Mouse (Mus musculus) heart, postnatal 36 days (tissue): Measurements from ENCODE around the gene Fam173b. TPM values are rescaled to one million over a fixed set of nuclear protein-coding genes. Genes with fewer than 3 reads are reported as not detected.
A peak's percentile ranks its signal among the peaks of the same experiment; 100 is the strongest.
"Not testable (repeated sequence)": the region's sequence is repeated elsewhere in the genome, so short reads cannot be mapped to it uniquely, and the experiment has no call there.

Source experiments
- DNase-seq, 2 experiments: peaks; one replicate each; pipeline ENCODE4 v3.0.0; 2021 to 2022
- intact Hi-C: fragments of 180-260 bp; cut with DNase I; formaldehyde crosslinking; loops from one replicate; pipeline ENCODE4 v1.15.1; 2025
- total RNA-seq, 2 experiments: library from RNA; stranded (reverse); gene quantifications; 2 replicates each; pipeline ENCODE4 v1.2.3; 2021

The Fam173b gene
- total RNA-seq = 10 to 100 TPM; 15.3 to 20.4 TPM

DNA sequence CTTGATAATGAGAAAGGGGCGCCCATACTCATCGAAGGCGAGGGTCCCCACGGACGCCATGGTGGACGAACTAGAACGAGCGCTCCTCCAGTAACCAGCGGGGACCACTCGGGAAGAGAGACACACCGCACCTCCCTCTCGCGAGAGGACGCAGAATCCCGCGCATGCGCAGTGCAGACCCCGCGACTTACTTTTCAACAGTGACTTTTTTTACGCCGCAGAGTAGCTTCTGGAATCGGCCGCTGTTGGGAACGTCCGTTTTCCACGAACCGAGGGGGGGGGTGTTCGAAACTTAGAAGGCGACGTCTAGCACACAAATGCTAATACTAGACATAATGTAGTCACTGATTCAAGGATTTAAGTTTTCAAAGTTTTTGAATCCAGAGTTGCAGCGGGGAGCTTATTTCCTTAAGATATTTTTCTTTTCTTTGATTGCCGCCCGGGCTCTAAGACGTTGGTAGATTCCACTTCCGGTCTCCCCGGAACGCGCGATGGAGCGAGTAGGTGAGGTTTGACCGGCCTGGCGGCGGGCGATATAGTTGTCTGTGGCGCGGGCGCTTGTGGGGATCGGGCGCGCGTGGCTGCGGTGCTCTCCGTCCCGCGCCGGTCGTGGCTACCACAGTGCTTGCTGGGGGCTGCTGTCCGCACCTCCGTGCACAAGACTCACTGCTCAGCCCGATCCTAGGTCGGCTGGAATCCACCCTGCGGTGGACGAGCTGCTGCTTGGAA lies at the start of gene Fam173b, which contains the start of gene Cct5:
Gene Fam173b, plus strand, starts transcription at position 207 of the 729 bp plus-strand sequence.
Gene Cct5, minus strand, starts transcription at position 159 of the 729 bp plus-strand sequence.
- intact Hi-C loops = loop anchor here (2.0 to 10.0 kb wide), 2 partner anchors 71 to 377 kb away; partner anchors contain the start of genes Dap and March6
- peak; percentile 99 to 100 for DNase-seq

DNA sequence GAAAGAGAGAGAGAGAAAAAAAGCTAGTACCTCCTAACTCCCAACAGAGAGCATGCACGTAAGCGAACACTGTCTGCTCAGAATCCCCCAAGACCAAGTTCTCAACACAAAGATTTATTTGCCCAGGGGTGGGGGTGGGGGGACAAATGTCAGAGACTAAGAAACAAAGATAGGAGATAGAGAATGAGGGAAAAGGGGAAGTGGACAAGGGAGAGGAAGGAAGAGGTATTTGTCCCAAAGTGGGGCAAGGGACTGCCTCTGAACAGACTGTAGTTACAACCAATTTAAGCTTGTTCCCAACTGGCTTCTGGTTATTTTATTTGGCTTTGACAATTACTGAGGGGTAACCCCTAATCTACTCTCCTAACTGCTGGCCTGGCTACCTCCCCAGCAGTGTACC lies 46.8 kb upstream of the Fam173b start:
- intact Hi-C loops = no loop called here
- no peak for DNase-seq

DNA sequence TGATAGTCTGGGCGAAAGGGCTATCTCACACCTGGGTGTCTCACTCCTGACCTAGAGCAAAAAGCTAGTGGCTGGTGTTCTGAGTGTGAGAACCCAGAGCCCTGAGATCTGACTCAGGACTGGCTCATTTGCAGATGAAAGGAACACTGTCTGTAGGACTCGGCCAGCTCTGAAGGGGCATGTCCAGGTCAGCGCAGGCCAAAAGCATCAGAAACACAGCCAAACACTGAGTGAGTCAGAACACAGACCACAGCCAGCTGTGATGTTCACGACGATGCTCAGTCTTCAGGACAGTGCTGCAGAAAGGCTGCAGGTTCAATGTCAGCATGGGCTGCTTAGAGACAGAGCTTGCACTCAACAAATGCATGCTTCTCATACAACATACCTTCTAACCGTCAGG lies 40.3 kb upstream of the Fam173b start:
- DNase-seq = no peak

DNA sequence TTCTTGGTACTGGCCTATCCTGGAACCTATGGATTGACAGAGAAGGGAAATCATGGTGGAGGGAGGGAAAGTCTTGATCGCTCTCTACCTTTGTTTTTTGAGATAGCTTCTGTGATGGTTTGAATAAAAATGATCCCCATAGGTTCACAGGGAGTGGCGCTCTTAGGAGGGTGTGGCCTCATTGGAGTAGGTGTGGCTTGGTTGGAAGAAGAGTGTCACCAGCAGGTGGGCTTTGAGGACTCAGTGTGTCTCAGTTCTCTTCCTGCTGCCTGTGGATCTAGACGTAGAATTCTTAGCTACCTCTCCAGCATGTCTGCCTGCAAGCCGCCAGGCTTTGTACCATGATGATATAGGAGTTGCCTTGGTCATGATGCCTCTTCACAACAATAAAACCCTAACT lies 39.7 kb upstream of the Fam173b start:
- no peak for DNase-seq
- intact Hi-C loops = no loop called here

More for the DNA sequence above, 40.3 kb upstream of the Fam173b start:
- intact Hi-C loops = no loop called here

DNA sequence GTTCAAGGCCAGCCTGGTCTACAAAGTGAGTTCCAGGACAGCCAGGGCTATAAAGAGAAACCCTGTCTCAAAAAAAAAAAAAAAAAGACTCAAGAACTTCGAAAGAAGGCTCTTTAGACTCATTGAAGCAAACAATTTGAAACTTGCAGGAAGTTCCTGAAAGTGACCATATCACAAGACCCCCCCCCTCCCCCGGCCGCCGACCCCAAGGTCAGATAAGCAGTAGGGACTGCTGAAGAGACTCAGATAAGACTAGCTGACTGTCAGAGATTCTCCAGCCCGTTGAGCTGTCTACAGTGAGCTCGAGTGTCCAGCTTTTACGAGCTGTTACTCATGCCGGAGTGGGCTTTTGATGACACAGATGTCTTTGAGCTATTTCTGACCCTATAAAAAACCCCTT lies 38.8 kb upstream of the Fam173b start:
- DNase-seq = no peak
- intact Hi-C loops = no loop called here

DNA sequence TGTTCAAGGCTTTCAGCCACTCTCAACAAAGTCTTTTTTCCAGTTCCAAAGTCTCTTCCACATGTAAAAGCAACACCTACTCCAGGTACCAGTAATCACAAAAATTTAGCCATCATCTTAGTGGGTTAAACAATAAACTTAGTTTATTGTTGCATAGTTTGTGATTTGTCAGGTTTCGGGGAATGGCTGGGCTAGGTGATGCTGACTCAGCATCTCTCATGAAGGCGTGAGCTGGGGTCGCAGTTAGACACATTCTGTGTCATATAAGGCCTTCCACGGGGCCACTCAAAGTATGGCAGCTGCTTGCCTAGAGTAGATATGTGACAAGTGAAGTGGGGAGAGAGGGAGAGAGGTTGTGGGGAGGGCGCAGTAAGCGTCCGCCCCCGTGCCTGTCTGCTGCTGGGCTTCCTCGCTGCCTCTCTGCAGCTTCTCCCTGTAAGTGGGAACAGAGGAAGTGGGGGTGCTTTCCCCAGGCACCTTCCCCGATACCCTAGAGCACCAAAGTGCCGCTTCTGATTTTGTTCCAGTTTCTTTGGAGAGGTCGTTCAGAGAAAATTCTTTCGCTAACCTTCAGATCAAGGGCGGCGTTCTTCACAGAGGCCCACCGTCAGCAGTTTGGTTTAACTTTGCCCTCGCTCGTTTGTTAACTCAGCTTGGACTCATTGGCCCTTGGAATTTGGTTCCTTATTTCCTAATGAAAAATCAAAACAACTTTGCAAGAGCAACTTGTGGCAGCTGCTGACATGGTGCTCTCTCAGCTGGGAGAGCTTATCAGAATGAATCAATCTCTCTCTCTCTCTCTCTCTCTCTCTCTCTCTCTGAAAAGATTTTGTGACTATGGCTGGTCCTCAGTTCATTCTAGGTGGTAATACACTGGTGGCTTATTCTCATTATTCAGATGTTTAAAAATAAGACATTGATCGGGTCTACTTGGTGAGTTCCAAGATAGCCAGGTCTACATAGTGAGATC lies 37.8 kb upstream of the Fam173b start:
- intact Hi-C loops = no loop called here
- DNase-seq = no peak

DNA sequence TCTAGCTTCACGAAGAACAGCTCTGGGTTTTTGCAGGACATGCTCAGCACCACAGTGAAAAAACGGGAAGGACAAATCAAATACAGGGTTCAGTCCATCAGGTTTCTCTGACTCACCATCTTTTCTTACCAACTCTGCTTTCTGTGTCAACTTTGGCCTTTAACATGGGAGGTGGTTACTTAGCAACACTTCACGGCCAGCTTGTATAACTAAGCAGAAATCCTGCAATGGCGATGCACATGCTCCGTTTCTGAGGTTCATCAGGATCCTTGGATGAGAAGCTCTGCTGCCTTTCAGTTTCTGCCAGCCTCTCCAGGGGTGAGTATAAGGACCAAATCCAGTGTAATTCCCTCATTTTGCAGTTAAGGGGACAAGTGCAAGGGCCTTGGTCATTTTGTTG lies 36.5 kb upstream of the Fam173b start, which contains the start of gene Cmbl:
Gene Cmbl, plus strand, starts transcription at position 206 of the 400 bp plus-strand sequence.
- intact Hi-C loops = loop anchor here (5.0 kb wide), 1 partner anchor 33 kb away; the partner anchor contains the start of gene March6
- no peak for DNase-seq

DNA sequence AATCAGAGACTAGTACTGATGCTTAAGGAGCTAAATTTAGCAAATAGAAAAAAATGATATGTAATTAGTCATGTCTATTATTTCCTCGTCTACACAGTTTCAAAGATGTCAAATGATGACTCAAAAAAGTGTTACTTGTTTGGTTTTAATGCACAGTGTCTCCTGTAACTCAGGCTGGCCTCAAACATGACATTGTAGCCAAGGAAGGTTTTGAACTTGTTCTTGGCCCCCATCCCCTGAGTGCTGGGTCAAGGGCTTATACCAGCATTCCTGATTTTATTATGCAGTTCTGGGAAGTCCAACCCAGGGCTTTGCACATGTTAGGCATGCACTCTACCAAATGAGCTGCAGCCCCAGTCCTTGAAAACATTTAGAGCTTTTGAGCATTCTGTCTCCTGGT lies 35.9 kb upstream of the Fam173b start:
- intact Hi-C loops = loop anchor here (5.0 kb wide), 1 partner anchor 33 kb away; the partner anchor contains the start of gene March6
- DNase-seq = no peak

DNA sequence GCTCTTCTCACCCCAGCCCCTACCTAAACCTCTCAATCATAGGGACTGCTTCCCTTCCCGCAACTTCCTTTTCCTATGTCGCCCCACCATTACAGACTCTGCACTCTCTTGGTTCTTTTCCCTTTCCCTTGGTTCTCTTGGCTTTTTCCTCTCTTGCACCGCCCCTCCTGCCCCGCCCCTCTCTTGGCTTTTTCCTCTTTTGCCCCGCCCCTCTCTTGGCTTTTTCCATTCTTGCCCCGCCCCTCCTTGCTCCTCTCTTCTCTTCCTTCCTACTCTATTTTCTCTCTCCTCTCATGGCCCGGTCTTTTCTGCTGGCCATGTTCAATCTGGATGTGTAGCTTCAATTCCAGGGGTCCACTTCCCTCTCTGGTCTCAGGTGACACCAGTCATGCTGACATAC lies 34.2 kb upstream of the Fam173b start:
- no peak for DNase-seq
- intact Hi-C loops = loop anchor here (5.0 kb wide), 1 partner anchor 35 kb away; the partner anchor contains the start of gene March6

DNA sequence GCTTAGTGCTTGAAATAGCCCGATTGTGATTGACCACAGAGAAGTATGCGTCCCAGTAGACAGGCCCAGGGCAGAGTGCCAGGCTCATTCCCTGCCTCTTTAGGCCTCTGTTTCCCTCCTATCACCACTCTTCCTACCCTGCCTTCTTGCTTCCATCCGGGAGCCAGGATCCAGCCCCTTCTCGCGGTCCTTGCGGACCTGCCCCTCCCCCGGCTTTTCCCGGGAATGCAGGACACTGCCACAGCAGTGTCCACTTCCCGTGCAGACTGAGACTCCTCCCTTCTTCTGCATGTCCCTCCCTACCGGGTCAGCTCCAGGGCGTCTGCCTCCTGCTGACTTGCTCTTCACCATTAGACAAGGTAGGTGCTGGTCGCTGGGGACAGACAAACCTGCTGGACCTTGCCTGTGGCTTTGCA lies 33.1 kb upstream of the Fam173b start:
- peak; percentile 42 to 51 for DNase-seq
- intact Hi-C loops = loop anchor here (5.0 kb wide), 1 partner anchor 36 kb away; the partner anchor contains the start of gene March6

DNA sequence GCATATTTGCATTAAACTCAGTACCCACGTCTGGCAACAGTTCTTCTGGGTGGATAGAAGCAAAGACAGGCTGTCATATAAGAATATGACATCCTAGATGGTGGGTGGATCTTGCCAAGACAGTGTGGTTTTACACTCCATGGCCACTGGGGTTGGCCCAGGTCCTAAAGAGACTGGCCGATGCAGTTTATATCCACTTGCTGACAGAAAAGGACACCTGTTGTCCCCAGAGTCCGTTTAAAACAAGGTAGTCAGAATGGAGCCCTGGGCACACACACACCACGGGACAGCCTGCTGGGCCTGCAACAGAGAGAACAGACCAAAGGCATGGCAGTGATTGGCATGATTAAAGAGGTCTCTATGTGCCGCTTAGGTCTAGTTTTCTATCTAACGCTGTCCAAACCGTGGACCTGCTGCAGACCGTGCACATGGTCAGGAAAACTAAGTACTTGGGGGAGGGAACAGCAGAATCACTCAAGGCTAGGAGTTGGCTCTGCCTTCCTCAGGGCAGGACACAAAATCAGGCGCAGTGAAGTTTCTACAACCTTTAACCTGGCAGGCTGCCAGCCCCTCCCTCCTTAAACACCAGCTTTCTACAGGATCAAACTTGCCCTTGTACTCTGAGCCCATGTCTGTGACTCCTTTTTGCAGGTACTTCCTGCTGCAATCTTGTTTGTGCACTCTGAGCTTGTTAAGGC lies 32.2 kb upstream of the Fam173b start:
- intact Hi-C loops = loop anchor here (5.0 kb wide), 1 partner anchor 37 kb away; the partner anchor contains the start of gene March6
- no peak for DNase-seq

DNA sequence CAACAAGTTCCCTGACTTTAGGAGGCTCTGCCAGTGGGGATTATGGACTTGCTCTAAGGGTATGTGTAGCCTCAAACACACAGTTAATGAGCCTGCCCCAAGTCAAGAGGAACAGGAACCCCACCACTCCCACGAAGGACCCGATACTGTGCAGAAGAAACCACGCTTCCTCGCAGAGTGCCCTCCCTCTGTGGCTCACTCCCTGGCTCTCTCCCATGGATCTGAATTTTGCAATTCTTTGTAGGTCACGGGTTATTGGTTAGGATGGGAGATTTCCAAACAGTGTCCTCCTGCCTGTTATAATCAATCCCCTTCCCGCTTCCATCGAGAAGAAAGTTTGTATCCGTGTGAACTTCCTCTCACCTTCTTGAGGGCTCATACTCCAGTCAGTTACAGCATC lies 30.7 kb upstream of the Fam173b start:
- intact Hi-C loops = no loop called here
- no peak for DNase-seq

DNA sequence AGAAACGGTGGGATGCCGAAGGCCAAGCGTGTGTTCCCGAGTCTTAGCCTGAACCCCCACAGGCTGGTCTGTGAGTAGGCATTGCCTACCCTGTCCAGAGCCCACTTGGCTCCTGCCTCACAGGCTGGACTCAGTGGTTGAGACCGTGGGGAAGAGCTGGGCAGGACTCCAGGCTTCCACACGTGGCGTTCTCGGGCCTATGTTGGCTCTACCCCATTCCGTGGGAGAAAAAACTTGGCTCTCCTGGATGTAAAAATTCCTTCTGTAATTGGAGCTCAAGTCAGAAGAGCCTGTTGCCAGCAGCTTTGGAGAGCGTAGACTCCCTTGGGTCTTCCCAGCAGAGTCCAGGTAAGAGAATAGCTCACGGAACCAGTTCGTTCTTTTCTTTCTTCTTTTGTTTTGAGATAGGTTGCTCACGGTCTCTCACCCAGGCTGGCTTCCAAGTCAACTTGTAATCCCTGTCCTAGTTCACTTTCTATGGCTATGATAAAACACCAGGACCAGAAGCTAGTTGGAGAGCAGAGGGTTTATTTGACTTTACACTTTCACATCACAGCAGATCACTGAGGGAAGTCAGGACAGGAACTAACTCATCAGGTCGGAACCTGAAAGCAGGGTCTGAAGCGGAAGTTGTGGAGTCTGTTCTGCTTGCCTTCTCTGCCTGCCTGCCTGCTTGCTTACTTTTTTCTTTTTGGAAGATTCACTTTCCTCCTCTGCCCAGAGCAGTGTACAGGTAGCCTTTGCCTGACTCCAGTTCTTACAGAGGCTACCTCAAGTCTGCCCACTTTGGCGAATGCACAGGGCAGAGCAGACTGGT lies 29.5 kb upstream of the Fam173b start:
- DNase-seq = peak in 1 of 2 experiments; percentile 21
- intact Hi-C loops = no loop called here

DNA sequence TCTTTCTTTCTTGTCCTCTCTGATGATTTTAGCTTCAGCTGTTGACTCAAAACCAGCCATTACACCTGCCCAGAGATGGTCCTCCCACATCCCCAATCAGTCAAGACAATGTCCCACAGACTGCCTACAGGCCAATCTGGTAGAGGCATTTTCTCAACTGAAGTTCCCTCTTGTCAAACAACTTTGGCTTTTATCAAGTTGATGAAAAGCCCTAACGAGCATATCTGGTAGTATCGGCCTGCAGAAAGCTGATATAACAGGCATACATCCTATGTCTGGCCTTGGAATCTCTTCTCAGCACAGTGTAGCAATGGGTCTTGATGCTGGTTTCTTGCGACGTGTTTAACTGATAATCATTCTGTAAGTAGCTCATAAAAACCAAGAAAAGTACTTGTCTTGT lies 28.4 kb upstream of the Fam173b start:
- DNase-seq = no peak
- intact Hi-C loops = no loop called here

DNA sequence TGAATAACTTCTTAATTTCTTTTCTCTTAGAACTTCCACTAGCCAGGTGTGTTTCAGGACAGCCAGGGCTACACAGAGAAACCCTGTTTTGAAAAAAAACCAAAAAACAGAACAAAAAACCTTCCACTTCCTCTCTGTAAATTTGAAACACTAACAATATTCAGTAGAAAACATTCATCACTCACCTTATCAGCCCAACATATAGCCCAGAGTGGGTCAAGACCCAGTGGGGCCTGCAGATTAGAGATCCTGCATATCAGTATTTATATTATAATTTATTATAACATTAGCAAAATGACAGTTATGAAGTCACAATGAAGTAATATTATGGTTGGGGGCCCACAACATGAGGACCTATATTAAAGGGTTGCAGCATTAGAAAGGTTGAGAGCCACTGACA lies 28.0 kb upstream of the Fam173b start:
- intact Hi-C loops = no loop called here

DNA sequence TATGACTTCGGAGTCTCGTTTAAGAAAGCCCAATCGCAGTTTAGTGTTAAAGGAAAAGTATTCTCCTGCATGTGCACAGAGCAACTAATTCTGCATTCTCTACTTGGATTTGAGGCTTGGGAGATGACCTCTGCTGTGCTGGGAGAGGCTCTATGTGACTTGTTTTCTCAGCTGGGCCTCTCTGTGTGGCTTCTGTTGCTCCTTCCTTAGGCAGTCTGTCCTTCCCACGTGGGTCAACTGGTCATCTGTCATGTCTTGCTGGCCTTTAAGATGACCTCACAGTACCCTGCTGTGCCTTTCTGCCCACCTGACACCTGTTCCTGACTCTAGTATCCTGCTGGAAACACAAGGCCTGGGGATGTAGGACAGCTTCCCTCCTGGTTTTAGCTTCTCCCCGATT lies 25.6 kb upstream of the Fam173b start:
- intact Hi-C loops = no loop called here
- no peak for DNase-seq

More for the DNA sequence above, 28.0 kb upstream of the Fam173b start:
- no peak for DNase-seq

DNA sequence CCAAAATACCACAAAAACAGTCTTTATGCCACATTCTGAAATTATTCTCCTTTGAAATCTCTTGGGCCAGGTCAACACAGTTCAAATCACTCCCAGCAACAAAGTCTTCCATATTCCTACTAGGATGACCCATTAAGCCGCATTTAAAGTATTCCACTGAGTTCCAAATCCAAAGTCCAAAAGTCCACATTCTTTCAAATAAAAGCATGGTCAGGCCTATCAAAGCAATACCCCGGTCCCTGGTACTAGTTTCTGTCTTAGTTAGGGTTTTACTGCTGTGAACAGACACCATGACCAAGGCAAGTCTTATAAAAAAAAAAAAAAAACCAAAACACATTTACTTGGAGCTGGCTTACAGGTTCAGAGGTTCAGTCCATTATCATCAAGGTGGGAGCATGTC lies 20.6 kb upstream of the Fam173b start:
- intact Hi-C loops = not testable (repeated sequence)

DNA sequence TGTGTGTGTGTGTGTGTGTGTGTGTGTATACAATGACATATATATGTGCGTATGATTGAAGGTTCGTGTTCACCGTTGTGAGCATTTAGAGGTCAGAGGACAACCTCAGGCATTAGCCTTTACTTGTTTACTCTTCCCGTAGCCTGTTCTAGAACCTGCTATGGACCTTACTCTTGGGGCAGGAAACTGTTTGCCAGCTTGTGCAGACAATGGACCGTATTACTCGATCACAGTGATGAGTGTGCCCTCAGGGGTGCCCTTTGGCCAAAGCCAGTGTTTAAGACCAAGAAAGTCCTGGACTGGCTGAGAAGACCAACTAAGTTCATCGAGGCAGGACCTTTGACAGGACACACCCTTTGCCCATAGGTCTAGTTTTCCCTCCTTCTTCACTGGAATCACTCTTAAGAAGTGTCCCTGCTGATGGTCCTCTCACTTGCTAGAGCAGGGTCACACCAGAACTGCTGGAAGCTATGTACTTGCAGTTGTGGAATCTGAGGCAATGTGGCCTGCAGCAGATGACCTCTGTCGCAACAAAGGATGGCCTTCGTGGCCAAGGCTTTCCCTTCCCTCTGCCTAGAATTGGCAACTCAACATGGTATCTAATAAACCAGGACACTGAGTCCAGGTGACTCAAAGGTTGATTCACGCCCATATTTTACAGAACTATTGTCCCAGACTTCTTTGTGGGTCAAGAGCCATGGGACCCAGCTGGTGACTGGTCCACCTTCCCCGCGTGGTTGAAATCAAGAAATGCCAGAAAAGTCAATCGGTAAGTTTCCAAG lies 18.2 kb upstream of the Fam173b start:
- intact Hi-C loops = no loop called here
- no peak for DNase-seq

More for the DNA sequence above, 20.6 kb upstream of the Fam173b start:
- DNase-seq = not testable (repeated sequence)
